Mouse (Mus musculus) embryonic facial prominence, embryonic 10.5 days (tissue): Measurements from ENCODE around the gene Fcor. TPM values are rescaled to one million over a fixed set of nuclear protein-coding genes. Genes with fewer than 3 reads are reported as not detected.
A peak's percentile ranks its signal among the peaks of the same experiment; 100 is the strongest.

Experiments used
- DNase-seq: peaks from one replicate; pipeline ENCODE4 v3.0.0-alpha.2; 2017; ENCODE audit warnings: low spot score
- H3K27ac ChIP-seq: fragments of 300-500 bp; sonication (generic); replicated peaks from 2 replicates; pipeline ENCODE4 v1.5.1; 2016; ENCODE audit warnings: mild to moderate bottlenecking
- H3K27me3 ChIP-seq: fragments of 300-500 bp; sonication (generic); replicated peaks from 2 replicates; pipeline ENCODE4 v1.6.1; 2016; ENCODE audit warnings: low read depth, mild to moderate bottlenecking; ENCODE audit not compliant: poor library complexity, severe bottlenecking
- H3K36me3 ChIP-seq: fragments of 300-500 bp; sonication (generic); replicated peaks from 2 replicates; pipeline ENCODE4 v1.6.1; 2016; ENCODE audit warnings: mild to moderate bottlenecking, moderate library complexity
- H3K4me1 ChIP-seq: fragments of 300-500 bp; sonication (generic); 2 replicates; pipeline ENCODE4 v1.6.1; 2016
- H3K4me3 ChIP-seq: fragments of 300-500 bp; sonication (generic); 2 replicates; pipeline ENCODE4 v1.5.1; 2016; ENCODE audit warnings: mild to moderate bottlenecking, moderate library complexity
- H3K9me3 ChIP-seq: fragments of 300-500 bp; sonication (generic); 2 replicates; pipeline ENCODE4 v1.6.1; 2016; ENCODE audit warnings: mild to moderate bottlenecking
- WGBS: fragments of 180-500 bp; shearing (Covaris S2); methylation state at CpG from one replicate; pipeline ENCODE4 v1.1.7; 2016; 5-methylcytosine and 5-hydroxymethylcytosine counted together
- polyA plus RNA-seq: library from polyadenylated mRNA; unstranded; fragments of >200 nt; fragmentation: Nextera tagmentation; extraction: Ambion mirVana; gene quantifications from 2 replicates; pipeline ENCODE4 v1.2.1, GENCODE M21; 2016

The Fcor gene
- polyA plus RNA-seq, 1 experiment from 2014 or later, result 8.2 TPM

DNA sequence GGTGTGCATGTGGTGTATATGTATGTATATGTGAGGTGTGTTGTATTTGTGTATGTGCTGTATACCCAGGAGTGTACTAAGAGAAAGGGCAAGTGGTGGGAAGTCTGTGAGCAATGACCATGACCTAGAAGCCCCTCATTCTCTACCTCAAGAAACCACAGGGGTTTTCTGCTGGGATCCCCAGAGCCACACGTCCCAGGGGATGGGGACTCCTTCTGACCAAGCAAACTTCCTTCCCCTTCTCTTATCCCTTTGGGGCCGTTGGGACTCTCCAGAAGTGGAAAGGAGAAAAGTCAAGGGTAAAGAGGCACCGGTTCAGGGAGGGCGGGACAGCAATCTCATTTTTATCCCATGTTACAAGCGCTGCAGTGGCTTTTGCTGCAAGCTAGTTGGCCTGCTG is 13.3 kb upstream of the Fcor start:
- no peaks in the 10 kb centered on the region; the same call in 1 of the 2 replicates for H3K9me3 ChIP-seq
- no peak for DNase-seq
- H3K4me3 ChIP-seq, result no peak overlapping the region
- no peak overlapping the region for H3K27ac ChIP-seq
- H3K4me1 ChIP-seq, result no peaks in the 10 kb centered on the region
- no peaks in the 10 kb centered on the region for H3K27me3 ChIP-seq
- 69% methylated on average over 5 of the region's 5 CpGs for WGBS
- H3K36me3 ChIP-seq, result peaks cover 32% of the 10 kb centered on the region

DNA sequence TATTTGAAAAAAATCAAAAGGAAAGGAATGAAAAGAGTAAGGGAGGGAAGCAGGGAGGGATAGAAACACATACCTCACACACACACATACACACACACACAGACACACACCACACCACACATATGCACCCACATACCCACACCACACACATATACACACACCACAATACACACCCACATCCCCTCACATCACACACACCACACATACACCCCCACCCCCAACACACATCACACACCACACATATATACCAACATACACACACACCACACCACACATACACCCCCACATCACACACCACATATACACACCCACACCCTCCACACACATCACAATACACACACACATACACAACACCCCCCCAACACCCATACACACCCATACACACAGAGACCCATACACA is 12.4 kb upstream of the Fcor start:
- Histone ChIP-seq H3K4me3 (no peak overlapping the region), H3K27ac (no peak overlapping the region), H3K27me3 (no peaks in the 10 kb centered on the region), H3K36me3 (peaks cover 41% of the 10 kb centered on the region), H3K4me1 (no peaks in the 10 kb centered on the region), H3K9me3 (no peaks in the 10 kb centered on the region; the same call in 1 of the 2 replicates)
- DNase-seq, result no peak

DNA sequence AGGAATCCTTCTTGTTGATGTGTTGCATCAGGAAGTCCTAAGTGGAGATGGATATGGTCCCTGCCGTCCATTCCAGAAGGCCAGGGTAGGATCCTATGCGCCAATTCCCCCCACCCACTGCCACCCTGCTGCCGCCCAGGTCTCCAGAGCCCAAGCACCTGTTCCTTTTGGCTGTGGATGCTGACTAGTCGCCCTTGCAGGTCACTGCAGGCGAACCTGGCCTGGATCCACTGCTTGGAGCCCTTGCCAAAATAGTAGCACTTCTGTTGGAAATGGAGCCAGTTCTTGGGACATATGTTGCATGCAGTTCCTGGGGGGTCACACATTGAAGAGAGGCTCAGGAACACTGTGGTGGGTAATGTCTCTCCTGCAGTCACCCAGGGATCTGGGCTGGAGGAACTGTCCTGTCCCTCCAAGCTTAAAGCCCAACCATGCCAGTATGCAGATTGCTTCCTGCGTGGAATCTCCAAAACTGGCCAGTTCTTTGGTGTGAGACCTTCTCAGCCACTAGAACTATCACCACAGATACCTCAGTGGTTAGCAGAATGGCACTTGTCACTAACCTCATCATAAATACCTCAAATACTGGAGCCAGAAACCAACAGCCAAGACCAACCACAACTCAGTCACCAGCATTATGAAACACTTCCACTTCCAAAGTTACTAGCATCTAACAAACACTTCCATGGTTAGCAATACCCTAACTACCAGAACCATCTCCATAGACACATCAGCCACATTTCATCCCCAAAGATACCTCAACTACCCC is 11.4 kb upstream of the Fcor start:
- WGBS, result 79% methylated on average over 6 of the region's 6 CpGs
- no peak for DNase-seq
- Histone ChIP-seq H3K4me1 (no peaks in the 10 kb centered on the region), H3K4me3 (no peak overlapping the region), H3K27me3 (no peaks in the 10 kb centered on the region), H3K36me3 (peaks cover 50% of the 10 kb centered on the region), H3K9me3 (peaks cover 4% of the 10 kb centered on the region; the same call in 1 of the 2 replicates), H3K27ac (no peak overlapping the region)

DNA sequence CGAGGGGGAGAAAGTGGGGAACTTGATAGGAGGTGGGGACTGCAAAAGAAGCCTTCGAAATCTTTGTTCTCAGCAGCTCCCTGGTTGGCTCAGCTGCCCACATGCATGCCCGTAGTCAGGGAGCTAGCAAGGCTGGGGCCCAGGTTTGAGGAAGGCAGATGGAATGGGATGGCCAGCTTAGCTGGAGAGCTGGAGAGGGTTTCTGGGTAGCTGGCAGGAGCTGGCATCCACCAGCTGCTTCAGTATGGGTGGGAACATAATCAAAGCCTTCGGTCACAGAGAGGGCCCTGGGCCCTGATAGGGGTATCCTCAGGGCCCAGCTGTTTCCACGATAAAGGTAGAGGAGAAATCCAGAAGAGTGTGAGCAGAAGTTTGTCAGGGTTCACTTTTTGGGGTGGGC is 10.3 kb upstream of the Fcor start:
- Histone ChIP-seq H3K9me3 (peaks cover 4% of the 10 kb centered on the region; the same call in 1 of the 2 replicates), H3K4me1 (peaks cover 6% of the 10 kb centered on the region), H3K36me3 (peaks cover 54% of the 10 kb centered on the region), H3K27me3 (no peaks in the 10 kb centered on the region), H3K4me3 (no peak overlapping the region), H3K27ac (no peak overlapping the region)
- no peak for DNase-seq
- 92% methylated on average over 5 of the region's 5 CpGs for WGBS

DNA sequence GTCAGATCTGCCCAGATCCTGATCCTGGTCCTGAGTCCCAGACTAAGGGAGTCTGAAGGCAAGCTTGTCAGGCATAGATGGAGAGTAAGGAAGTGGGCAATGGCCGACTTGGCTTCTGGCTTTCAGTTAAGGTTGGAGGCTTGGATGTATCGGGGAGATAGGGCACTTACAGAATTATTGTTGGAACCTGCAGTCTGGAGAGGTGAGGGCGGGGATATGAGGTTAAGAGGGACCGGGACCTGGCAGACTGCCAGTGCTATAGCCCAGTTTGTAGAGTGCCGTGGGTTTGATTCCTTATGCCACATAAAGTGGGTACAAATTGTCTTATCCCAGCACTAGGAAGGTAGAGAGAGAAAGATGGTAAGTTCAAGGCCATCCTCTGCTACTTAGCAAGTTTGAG is 7.5 kb upstream of the Fcor start:
- no peak overlapping the region for H3K27ac ChIP-seq
- WGBS, result 97% methylated on average over 5 of the region's 5 CpGs
- H3K27me3 ChIP-seq, result no peaks in the 10 kb centered on the region
- peaks cover 13% of the 10 kb centered on the region for H3K4me1 ChIP-seq
- peaks cover 54% of the 10 kb centered on the region for H3K36me3 ChIP-seq
- H3K9me3 ChIP-seq, result peaks cover 4% of the 10 kb centered on the region; the same call in 1 of the 2 replicates
- DNase-seq, result no peak
- H3K4me3 ChIP-seq, result no peak overlapping the region

DNA sequence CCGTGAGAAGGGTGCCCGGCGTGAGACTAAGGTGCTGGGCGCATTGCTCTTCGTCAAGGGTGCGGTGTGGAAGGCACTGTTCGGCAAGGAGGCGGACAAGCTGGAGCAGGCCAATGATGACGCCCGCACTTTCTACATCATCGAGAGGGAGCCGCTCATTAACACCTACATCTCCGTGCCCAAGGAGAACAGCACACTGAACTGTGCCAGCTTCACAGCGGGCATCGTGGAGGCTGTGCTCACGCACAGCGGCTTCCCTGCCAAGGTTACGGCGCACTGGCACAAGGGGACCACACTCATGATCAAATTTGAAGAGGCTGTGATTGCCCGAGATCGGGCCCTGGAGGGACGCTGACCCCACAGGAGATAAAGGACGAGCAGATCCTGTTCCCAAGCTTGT is 7.1 kb upstream of the Fcor start:
- 97% methylated on average over 23 of the region's 23 CpGs for WGBS
- no peaks in the 10 kb centered on the region for H3K27me3 ChIP-seq
- no peak overlapping the region for H3K27ac ChIP-seq
- peaks cover 13% of the 10 kb centered on the region for H3K4me1 ChIP-seq
- DNase-seq, result no peak
- peaks cover 4% of the 10 kb centered on the region; the same call in 1 of the 2 replicates for H3K9me3 ChIP-seq
- peaks cover 54% of the 10 kb centered on the region for H3K36me3 ChIP-seq
- no peak overlapping the region for H3K4me3 ChIP-seq

DNA sequence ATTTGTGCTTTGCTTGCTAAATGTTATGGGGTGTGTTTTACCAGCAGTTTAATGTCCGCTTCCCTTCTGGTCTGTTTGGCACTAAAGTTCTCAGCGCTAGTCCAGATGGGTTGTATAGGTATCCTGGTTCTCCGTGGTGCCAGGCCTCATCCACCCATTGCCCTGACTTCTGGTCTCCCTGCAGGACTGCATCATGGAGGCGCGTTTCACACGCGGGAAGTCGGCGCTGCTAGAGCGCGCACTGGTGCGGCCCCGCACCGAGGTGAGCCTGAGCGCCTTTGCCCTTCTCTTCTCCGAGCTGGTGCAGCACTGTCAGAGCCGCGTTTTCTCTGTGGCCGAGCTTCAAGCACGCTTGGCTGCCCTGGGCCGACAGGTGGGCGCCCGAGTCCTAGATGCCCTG is 6.7 kb upstream of the Fcor start:
- Histone ChIP-seq H3K27ac (no peak overlapping the region), H3K4me3 (no peak overlapping the region), H3K36me3 (peaks cover 54% of the 10 kb centered on the region), H3K9me3 (peaks cover 4% of the 10 kb centered on the region; the same call in 1 of the 2 replicates), H3K4me1 (peaks cover 13% of the 10 kb centered on the region), H3K27me3 (no peaks in the 10 kb centered on the region)
- no peak for DNase-seq
- WGBS, result 97% methylated on average over 23 of the region's 23 CpGs

DNA sequence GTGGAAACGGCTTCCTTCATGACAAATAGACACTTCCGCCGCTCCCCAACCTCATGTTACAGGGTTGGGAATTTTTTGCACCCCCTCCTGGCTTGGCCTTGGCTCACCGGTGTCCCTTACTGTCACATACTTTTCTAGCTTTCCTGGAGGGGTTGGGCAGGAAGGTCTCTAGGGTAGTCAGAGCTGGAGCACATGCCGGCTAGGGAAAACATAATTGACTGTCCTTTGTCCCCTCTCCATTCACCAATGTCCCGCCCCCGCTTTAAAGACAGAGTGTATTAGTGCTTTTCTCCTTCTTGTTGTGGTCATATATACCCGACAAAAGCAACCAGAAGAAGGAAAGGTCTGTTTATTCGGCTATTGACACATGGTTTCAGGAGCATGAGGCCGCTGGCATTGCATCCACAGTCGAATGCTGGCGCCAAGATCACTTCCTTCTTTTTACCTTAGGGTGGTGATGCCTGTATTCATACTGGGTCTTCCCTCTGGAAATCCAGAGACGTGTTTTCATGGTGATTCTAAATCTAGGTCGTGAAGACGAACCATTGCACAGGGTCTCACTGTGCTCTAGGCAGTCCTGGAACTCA is 4.9 kb upstream of the Fcor start:
- Histone ChIP-seq H3K4me3 (peak overlapping the region; percentile 87), H3K27me3 (no peaks in the 10 kb centered on the region), H3K4me1 (peaks cover 19% of the 10 kb centered on the region), H3K36me3 (peaks cover 39% of the 10 kb centered on the region), H3K27ac (peak overlapping the region; percentile 94), H3K9me3 (peaks cover 4% of the 10 kb centered on the region; the same call in 1 of the 2 replicates)
- DNase-seq, result peak; percentile 38
- 8% methylated on average over 15 of the region's 15 CpGs for WGBS

DNA sequence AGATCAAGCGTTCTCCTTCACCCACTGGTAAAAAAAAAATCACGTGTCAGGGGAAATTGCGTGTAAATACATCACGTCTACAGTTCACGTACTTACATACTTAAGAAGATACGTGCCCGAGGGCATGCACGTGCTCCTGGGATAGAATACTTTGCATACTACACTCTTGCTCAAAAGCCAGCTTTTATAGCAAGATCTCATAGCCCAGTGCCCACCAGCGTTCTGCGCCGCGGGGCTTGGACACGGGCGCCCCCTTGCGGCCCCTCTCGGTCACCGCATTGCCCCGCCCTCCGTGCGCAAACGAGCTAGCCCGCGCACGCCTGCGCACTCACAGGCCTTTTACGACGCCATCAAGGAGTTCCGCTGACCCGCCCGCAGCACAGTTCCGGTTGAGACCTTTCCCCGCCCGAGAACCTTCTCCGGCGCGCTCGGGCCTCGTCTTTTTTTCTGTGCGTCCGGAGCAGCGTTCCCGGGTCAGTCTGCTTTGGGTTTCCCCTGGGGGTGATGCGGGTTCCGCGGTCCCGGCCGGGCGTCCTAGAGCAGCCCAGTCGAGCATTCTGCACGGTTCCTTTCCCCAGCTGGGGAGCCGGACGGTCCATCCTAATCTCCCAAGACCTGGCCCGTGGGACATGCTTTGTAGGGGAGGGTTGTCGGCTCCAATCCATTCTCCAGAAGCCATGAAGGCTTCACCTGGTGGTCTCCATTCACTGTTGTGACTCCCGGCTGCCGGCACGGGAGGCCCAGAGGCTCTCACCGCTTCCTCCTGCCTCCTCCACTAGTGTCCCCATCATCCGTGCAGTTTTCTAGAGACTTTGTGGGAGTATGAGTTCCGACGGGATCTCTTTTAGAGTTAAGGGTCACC is 4.2 kb upstream of the Fcor start, which contains the start of gene Trappc5:
Trappc5 (plus strand) TSS at position 169 of the 862 bp plus-strand sequence.
- peak; percentile 95 for DNase-seq
- Histone ChIP-seq H3K36me3 (peaks cover 32% of the 10 kb centered on the region), H3K4me3 (peak within 1 kb of the TSS; percentile 87), H3K27me3 (no peaks in the 10 kb centered on the region), H3K9me3 (peaks cover 4% of the 10 kb centered on the region; the same call in 1 of the 2 replicates), H3K27ac (peak within 1 kb of the TSS; percentile 94), H3K4me1 (peaks cover 19% of the 10 kb centered on the region)
- under 1% methylated on average over 61 of the region's 61 CpGs for WGBS

DNA sequence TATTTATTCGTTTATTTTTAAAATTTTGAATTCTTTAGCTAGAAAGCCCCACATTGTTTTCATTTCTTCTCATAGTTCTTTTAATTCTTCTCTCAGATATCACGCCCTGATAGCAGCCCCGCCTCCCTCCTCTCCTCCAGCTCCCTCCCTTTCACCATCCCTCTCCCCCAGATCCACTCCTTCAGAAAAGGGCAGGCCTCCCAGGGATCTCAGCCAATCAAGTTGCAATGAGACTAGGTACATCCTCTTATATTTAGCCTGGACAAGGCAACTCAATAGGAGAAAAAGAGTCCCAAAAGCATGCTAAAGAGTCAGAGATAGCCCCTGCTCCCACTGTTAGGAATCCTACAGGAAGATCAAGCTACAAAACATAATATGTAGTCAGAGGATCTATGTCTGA is 2.5 kb upstream of the Fcor start:
- H3K36me3 ChIP-seq, result peaks cover 15% of the 10 kb centered on the region
- H3K4me3 ChIP-seq, result no peak overlapping the region
- 64% methylated on average over 3 of the region's 3 CpGs for WGBS
- H3K4me1 ChIP-seq, result peaks cover 19% of the 10 kb centered on the region
- H3K27ac ChIP-seq, result no peak overlapping the region
- H3K27me3 ChIP-seq, result no peaks in the 10 kb centered on the region
- H3K9me3 ChIP-seq, result peaks cover 4% of the 10 kb centered on the region; the same call in 1 of the 2 replicates
- no peak for DNase-seq

DNA sequence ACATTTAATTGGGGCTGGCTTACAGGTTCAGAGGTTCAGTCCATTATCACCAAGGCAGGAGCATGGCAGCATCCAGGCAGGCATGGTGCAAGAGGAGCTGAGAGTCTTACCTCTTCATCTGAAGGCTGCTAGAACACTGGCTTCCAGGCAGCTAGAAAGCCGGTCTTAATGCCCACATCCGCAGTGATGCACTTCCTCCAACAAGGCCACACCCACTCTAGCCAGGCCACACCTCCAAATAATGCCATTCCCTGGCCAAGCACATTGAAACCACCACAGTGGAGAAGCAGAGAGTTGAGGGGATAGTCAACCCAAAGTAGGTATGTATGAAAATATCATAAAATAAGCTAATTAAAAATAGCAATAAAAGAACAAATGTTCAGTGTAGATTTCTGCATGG is 1.8 kb downstream of the Fcor start:
- WGBS, result 85% methylated on average over 2 of the region's 2 CpGs
- Histone ChIP-seq H3K4me1 (peaks cover 7% of the 10 kb centered on the region), H3K4me3 (no peak overlapping the region), H3K9me3 (no peaks in the 10 kb centered on the region), H3K27ac (no peak overlapping the region), H3K36me3 (no peaks in the 10 kb centered on the region), H3K27me3 (no peaks in the 10 kb centered on the region)
- DNase-seq, result no peak

DNA sequence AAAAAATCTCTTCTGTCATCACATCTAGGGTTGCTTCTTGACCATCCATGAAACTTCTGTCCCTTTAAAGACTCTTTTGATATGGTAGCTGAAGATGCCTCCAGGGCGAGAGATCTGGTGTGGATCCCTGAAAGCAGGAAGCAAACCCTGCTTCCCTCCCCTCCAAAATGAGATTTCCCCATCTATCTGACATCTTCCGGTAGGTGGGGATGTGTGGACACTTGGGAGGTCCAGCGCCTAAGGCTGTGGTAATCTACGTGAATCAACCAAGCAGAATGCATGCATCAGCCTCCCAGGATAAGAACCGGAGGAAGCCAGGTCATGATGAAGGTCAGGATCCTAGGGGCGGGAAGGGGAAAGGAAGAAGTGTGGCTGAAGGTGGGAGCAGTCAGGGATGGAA is 6.7 kb downstream of the Fcor start, which contains the start of gene Mcemp1:
Mcemp1 (plus strand) TSS at position 248 of the 400 bp plus-strand sequence.
- Histone ChIP-seq H3K36me3 (no peaks in the 10 kb centered on the region), H3K27ac (no peak within 1 kb of the TSS), H3K4me3 (no peak within 1 kb of the TSS), H3K27me3 (no peaks in the 10 kb centered on the region), H3K4me1 (no peaks in the 10 kb centered on the region), H3K9me3 (no peaks in the 10 kb centered on the region)
- WGBS, result 70% methylated on average over 6 of the region's 6 CpGs
- DNase-seq, result no peak
